Mouse (Mus musculus): ENCODE measurements around the gene Gpc6.

DNA sequence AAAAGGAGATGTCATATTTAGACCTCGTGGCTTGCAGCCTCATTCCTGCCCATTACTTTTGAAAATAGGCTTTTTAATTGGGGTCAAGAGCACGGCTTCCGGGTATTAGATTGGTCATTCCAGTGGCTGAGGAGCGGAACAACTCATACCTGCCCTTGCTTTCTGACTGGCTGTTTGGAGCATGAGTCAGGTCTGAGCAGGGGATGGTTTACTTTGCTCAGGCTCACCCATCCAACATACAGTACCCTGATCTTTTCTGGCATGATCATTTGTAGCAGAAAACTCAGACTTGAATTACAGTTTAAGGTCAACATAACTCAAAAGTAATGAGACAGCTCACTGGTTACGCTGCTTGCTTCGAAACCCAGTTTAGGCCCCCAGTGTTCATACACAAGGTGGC lies 1068.7 kb downstream of the Gpc6 start:
- no peak for TF ChIP-seq POLR2A (IDR thresholded peaks at IDR 0.05; ENCODE audit: borderline replicate concordance, low read depth, low read length)
- TF ChIP-seq CTCF (IDR thresholded peaks at IDR 0.05; ENCODE audit: low read depth, low read length) = no peak

Measured in bone marrow macrophage, adult 2 months (primary cell).